ENCODE assay signal across 10 mouse cellular contexts in genomic region chr4:88727324-88727723, GRCm38 (mm10). TPM values are rescaled to one million over a fixed set of nuclear protein-coding genes. Genes with fewer than 3 reads are reported as not detected.
DNase-seq lines count a peak whose midpoint lies in the region; ATAC-seq and TF ChIP-seq lines count a peak whose summit lies in the region.
"Had no signal": no experiment of that assay in that cellular context is flagged by ENCODE, and none has a peak within 500 bp of the region (broad histone marks: within the 10 kb centered on the region; RNA-seq: fewer than 3 reads in every experiment).

No protein-coding gene starts in this region.

- H3K4me2 ChIP-seq in liver, embryonic 12.5 days, result peak overlapping the region; percentile 22; the same call in 1 of the 2 replicates
- H3K4me2 ChIP-seq in hindbrain, embryonic 13.5 days, result no peak overlapping the region
- H3K4me2 ChIP-seq: heart, embryonic 13.5 days had no signal

- 0 out of 2 replicates have a peak, but pooled peaks cover 7% of the 10 kb centered on the region for H3K4me1 ChIP-seq in liver, embryonic 12.5 days
- no peaks in the 10 kb centered on the region for H3K4me1 ChIP-seq in thymus, adult 2 months (replicated peaks; ENCODE audit: control insufficient read depth, insufficient read depth, low read length)
- no peaks in the 10 kb centered on the region for H3K4me1 ChIP-seq in hindbrain, embryonic 13.5 days (replicated peaks)

- WGBS in liver, embryonic 12.5 days (ENCODE audit: insufficient replicate concordance), result 0% methylated on average over 1 of the region's 1 CpGs
- WGBS in thymus, adult 2 months, result 0% methylated on average over 1 of the region's 1 CpGs
- 0% methylated on average over 1 of the region's 1 CpGs for WGBS in hindbrain, embryonic 13.5 days

- H3K4me3 ChIP-seq in liver, embryonic 12.5 days, result no peak overlapping the region
- H3K4me3 ChIP-seq in thymus, adult 2 months (ENCODE audit: control insufficient read depth, insufficient read depth, low read length), result no peak overlapping the region
- no peak overlapping the region for H3K4me3 ChIP-seq in hindbrain, embryonic 13.5 days
- H3K4me3 ChIP-seq: heart, embryonic 13.5 days had no signal

- H3K9me3 ChIP-seq in liver, embryonic 12.5 days (replicated peaks), result no peaks in the 10 kb centered on the region
- no peaks in the 10 kb centered on the region for H3K9me3 ChIP-seq in hindbrain, embryonic 13.5 days
- H3K9me3 ChIP-seq: heart, embryonic 13.5 days had no signal

- no peak for TF ChIP-seq POLR2A in thymus, adult 2 months (IDR thresholded peaks at IDR 0.05; ENCODE audit: control insufficient read depth, extremely low read depth, insufficient read depth, low read length, poor library complexity)

- H3K9ac ChIP-seq in liver, embryonic 12.5 days, result no peak overlapping the region
- H3K9ac ChIP-seq in hindbrain, embryonic 13.5 days, result no peak overlapping the region
- H3K9ac ChIP-seq: heart, embryonic 13.5 days had no signal

- H3K27ac ChIP-seq in liver, embryonic 12.5 days, result no peak overlapping the region
- H3K27ac ChIP-seq in thymus, adult 2 months (ENCODE audit: control insufficient read depth, insufficient read depth, low read length), result no peak overlapping the region
- no peak overlapping the region for H3K27ac ChIP-seq in hindbrain, embryonic 13.5 days
- H3K27ac ChIP-seq: heart, embryonic 13.5 days had no signal

- peak; percentile 18 for DNase-seq in gastrocnemius, postnatal 10 days
- DNase-seq in gastrocnemius, adult 8-10 months (ENCODE audit: low spot score in 2 of 2), result no peak
- DNase-seq in CD4-positive helper T cell, adult 2 months (ENCODE audit: low read depth, low spot score), result peak; percentile 60
- peak; percentile 62 for DNase-seq in embryo, embryonic 10 days (ENCODE audit: low spot score)
- peak; percentile 59 for DNase-seq in thymus, adult 2 months
- DNase-seq in urinary bladder, adult 2 months (ENCODE audit: low spot score), result no peak

- H3K27me3 ChIP-seq in liver, embryonic 12.5 days (replicated peaks), result no peaks in the 10 kb centered on the region
- H3K27me3 ChIP-seq in thymus, adult 2 months (ENCODE audit: control insufficient read depth, insufficient read depth, low read length), result no peaks in the 10 kb centered on the region
- H3K27me3 ChIP-seq in hindbrain, embryonic 13.5 days, result no peaks in the 10 kb centered on the region
- H3K27me3 ChIP-seq: heart, embryonic 13.5 days had no signal

- no peak for TF ChIP-seq CTCF in thymus, adult 2 months (IDR thresholded peaks at IDR 0.05; ENCODE audit: borderline replicate concordance, control insufficient read depth, extremely low read depth, insufficient read depth, low read length, poor library complexity)

- ATAC-seq in liver, embryonic 12.5 days, result no peak
- ATAC-seq in hindbrain, embryonic 13.5 days (ENCODE audit: low FRiP score), result no peak

- no peaks in the 10 kb centered on the region for H3K36me3 ChIP-seq in liver, embryonic 12.5 days
- H3K36me3 ChIP-seq in thymus, adult 2 months (ENCODE audit: control insufficient read depth, insufficient read depth, low read length), result no peaks in the 10 kb centered on the region
- H3K36me3 ChIP-seq in hindbrain, embryonic 13.5 days, result no peaks in the 10 kb centered on the region
- H3K36me3 ChIP-seq: heart, embryonic 13.5 days had no signal

RNA-seq across cellular contexts. Expression of gene Klhl9, which starts 5.1 kb away (rescaled TPM):
- 10 to 100 TPM; 57.1 to 66.3 TPM for total RNA-seq in gastrocnemius, postnatal 10 days (2021)
- total RNA-seq in gastrocnemius, adult 8-10 months (2022), result 10 to 100 TPM; 54.5 to 64.5 (median 57.9) TPM
- 38.0 and 38.7 TPM in 2 replicates for polyA plus RNA-seq in liver, embryonic 12.5 days (2016; fragmentation: Nextera tagmentation; extraction: Ambion mirVana)
- 21.3 and 29.3 TPM in 2 replicates for polyA plus RNA-seq in thymus, adult 2 months (2012; rRNA removed)
- polyA plus RNA-seq in hindbrain, embryonic 13.5 days (2015; fragmentation: Nextera tagmentation; extraction: Ambion mirVana), result 129 and 130 TPM in 2 replicates
- 40.0 and 42.0 TPM in 2 replicates for polyA plus RNA-seq in urinary bladder, adult 2 months (2012; rRNA removed)

RNA-seq across cellular contexts. Expression of gene Gm26566, which starts 5.7 kb away (rescaled TPM):
- total RNA-seq in gastrocnemius, postnatal 10 days (2021), result under 1 TPM; 0.31 to 0.34 TPM
- total RNA-seq in gastrocnemius, adult 8-10 months (2022), result under 1 TPM in 3 of 4 experiments, not detected in 1; 0.24 to 0.51 (median 0.38) TPM
- polyA plus RNA-seq in liver, embryonic 12.5 days (2016; fragmentation: Nextera tagmentation; extraction: Ambion mirVana), result 0.29 and 0.43 TPM in 2 replicates
- polyA plus RNA-seq in thymus, adult 2 months (2012; rRNA removed), result 0.86 and 1.5 TPM in 2 replicates
- 1.6 and 2.6 TPM in 2 replicates for polyA plus RNA-seq in hindbrain, embryonic 13.5 days (2015; fragmentation: Nextera tagmentation; extraction: Ambion mirVana)
- 0.25 and 0.66 TPM in 2 replicates for polyA plus RNA-seq in urinary bladder, adult 2 months (2012; rRNA removed)

RNA-seq across cellular contexts. Expression of gene Gm13271, which starts 27.3 kb away (rescaled TPM):
- total RNA-seq in gastrocnemius, postnatal 10 days (2021), result not detected
- not detected for total RNA-seq in gastrocnemius, adult 8-10 months (2022)
- not detected in 2 replicates for polyA plus RNA-seq in liver, embryonic 12.5 days (2016; fragmentation: Nextera tagmentation; extraction: Ambion mirVana)
- polyA plus RNA-seq in thymus, adult 2 months (2012; rRNA removed), result not detected in 2 replicates
- polyA plus RNA-seq in hindbrain, embryonic 13.5 days (2015; fragmentation: Nextera tagmentation; extraction: Ambion mirVana), result not detected in 2 replicates
- polyA plus RNA-seq in urinary bladder, adult 2 months (2012; rRNA removed), result not detected in 2 replicates
- polyA plus RNA-seq: heart, embryonic 13.5 days; neural tube, embryonic 11.5 days had no signal

RNA-seq across cellular contexts. Expression of gene Gm13283, which starts 32.6 kb away (rescaled TPM):
- total RNA-seq in gastrocnemius, postnatal 10 days (2021), result not detected
- total RNA-seq in gastrocnemius, adult 8-10 months (2022), result not detected
- polyA plus RNA-seq in liver, embryonic 12.5 days (2016; fragmentation: Nextera tagmentation; extraction: Ambion mirVana), result not detected in 2 replicates
- 0.07 and 0.08 TPM in 2 replicates for polyA plus RNA-seq in thymus, adult 2 months (2012; rRNA removed)
- 0.22 TPM in 1 of 2 replicates, not detected in the other for polyA plus RNA-seq in hindbrain, embryonic 13.5 days (2015; fragmentation: Nextera tagmentation; extraction: Ambion mirVana)
- polyA plus RNA-seq in urinary bladder, adult 2 months (2012; rRNA removed), result 0.04 and 0.10 TPM in 2 replicates
- polyA plus RNA-seq: neural tube, embryonic 11.5 days had no signal

RNA-seq across cellular contexts. Expression of gene Ifnab, which starts 36.2 kb away (rescaled TPM):
- not detected for total RNA-seq in gastrocnemius, postnatal 10 days (2021)
- total RNA-seq in gastrocnemius, adult 8-10 months (2022), result not detected
- not detected in 2 replicates for polyA plus RNA-seq in liver, embryonic 12.5 days (2016; fragmentation: Nextera tagmentation; extraction: Ambion mirVana)
- polyA plus RNA-seq in thymus, adult 2 months (2012; rRNA removed), result 0.17 TPM in 1 of 2 replicates, not detected in the other
- polyA plus RNA-seq in hindbrain, embryonic 13.5 days (2015; fragmentation: Nextera tagmentation; extraction: Ambion mirVana), result not detected in 2 replicates
- not detected in 2 replicates for polyA plus RNA-seq in urinary bladder, adult 2 months (2012; rRNA removed)
- polyA plus RNA-seq: heart, embryonic 13.5 days; neural tube, embryonic 11.5 days had no signal

Comparison
In these comparisons a context has a peak if more than half of its experiments do, and no peak if none do; other contexts are left out.
1. DNase-seq: peak in gastrocnemius, postnatal 10 days (single experiment), CD4-positive helper T cell, adult 2 months (single experiment), embryo, embryonic 10 days (single experiment) and thymus, adult 2 months (single experiment); none in gastrocnemius, adult 8-10 months (0 of 2) and urinary bladder, adult 2 months (single experiment).